Mouse (Mus musculus) gastrocnemius, adult 2 months (tissue): ENCODE data around the gene Decr2. TPM values are rescaled to one million over a fixed set of nuclear protein-coding genes. Genes with fewer than 3 reads are reported as not detected.
"Not testable (repeated sequence)": the region's sequence is repeated elsewhere in the genome, so short reads cannot be mapped to it uniquely, and the experiment has no call there.

Experiments
- DNase-seq: peaks from one replicate; pipeline ENCODE4 v3.0.0; 2022
- H3K27ac ChIP-seq: fragments of 200-600 bp; 2 replicates; pipeline ENCODE4 v1.8.1; 2022; ENCODE audit warnings: mild to moderate bottlenecking
- H3K4me3 ChIP-seq: fragments of 200-600 bp; 2 replicates; pipeline ENCODE4 v1.8.1; 2022; ENCODE audit warnings: mild to moderate bottlenecking, moderate library complexity
- CTCF ChIP-seq: fragments of 200-600 bp; IDR thresholded peaks from 2 replicates; pipeline ENCODE4 v1.8.1; 2022; ENCODE audit warnings: antibody characterized with exemption, mild to moderate bottlenecking, moderate library complexity
- intact Hi-C: fragments of 180-260 bp; cut with DNase I; formaldehyde crosslinking; loops from one replicate; pipeline ENCODE4 v1.15.1; 2025
- total RNA-seq, 2 experiments: library from RNA; stranded (reverse); gene quantifications; 2 replicates each; pipeline ENCODE4 v1.2.3; 2021

Gene Decr2
- total RNA-seq, 2 experiments from 2014 or later: 2.1 to 3.0 TPM

GRCm38 (mm10) chr17:26046253-26046997 lies 43.7 kb downstream of the Decr2 start:
- peak overlapping the region; percentile 50 for H3K27ac ChIP-seq
- intact Hi-C loops: no loop called here
- TF ChIP-seq CTCF: no peak
- H3K4me3 ChIP-seq: no peak overlapping the region
- DNase-seq: no peak

GRCm38 (mm10) chr17:26045285-26045684 lies 44.9 kb downstream of the Decr2 start:
- intact Hi-C loops: no loop called here

GRCm38 (mm10) chr17:26043249-26043636 lies 46.9 kb downstream of the Decr2 start:
- H3K27ac ChIP-seq: peak overlapping the region; percentile 77
- DNase-seq: peak; percentile 72
- intact Hi-C loops: no loop called here
- TF ChIP-seq CTCF: no peak
- H3K4me3 ChIP-seq: peak overlapping the region; percentile 23

More at GRCm38 (mm10) chr17:26045285-26045684, 44.9 kb downstream of the Decr2 start:
- Histone ChIP-seq H3K4me3 (no peak overlapping the region), H3K27ac (peak overlapping the region; percentile 63)
- DNase-seq: no peak
- no peak for TF ChIP-seq CTCF

- peak overlapping the region; percentile 77 for H3K27ac ChIP-seq
Measured at GRCm38 (mm10) chr17:26042599-26043248, 47.4 kb downstream of the Decr2 start.

GRCm38 (mm10) chr17:26041111-26041802 lies 48.9 kb downstream of the Decr2 start:
- intact Hi-C loops: loop anchor here (2.0 kb wide), 1 partner anchor 50 kb away; the partner anchor contains the start of gene Decr2
- Histone ChIP-seq H3K27ac (peak overlapping the region; percentile 75), H3K4me3 (peak overlapping the region; percentile 0; the same call in 1 of the 2 replicates)
- TF ChIP-seq CTCF: peak; percentile 77
- DNase-seq: peak; percentile 73

More at GRCm38 (mm10) chr17:26042599-26043248, 47.4 kb downstream of the Decr2 start:
- TF ChIP-seq CTCF: no peak
- no peak for DNase-seq
- intact Hi-C loops: no loop called here
- H3K4me3 ChIP-seq: peak overlapping the region; percentile 23

GRCm38 (mm10) chr17:26040711-26041110 lies 49.4 kb downstream of the Decr2 start:
- peak overlapping the region; percentile 56 for H3K27ac ChIP-seq
- not testable (repeated sequence) for H3K4me3 ChIP-seq
- intact Hi-C loops: loop anchor here (2.0 kb wide), 1 partner anchor 50 kb away; the partner anchor contains the start of gene Decr2
- peak; percentile 56 for DNase-seq

GRCm38 (mm10) chr17:26032037-26032436 lies 58.1 kb downstream of the Decr2 start:
- TF ChIP-seq CTCF: no peak
- Histone ChIP-seq H3K4me3 (no peak overlapping the region), H3K27ac (peak overlapping the region; percentile 76)
- DNase-seq: no peak
- intact Hi-C loops: no loop called here

GRCm38 (mm10) chr17:26031583-26031982 lies 58.6 kb downstream of the Decr2 start:
- no peak overlapping the region for H3K4me3 ChIP-seq
- peak overlapping the region; percentile 76 for H3K27ac ChIP-seq
- peak; percentile 51 for DNase-seq
- intact Hi-C loops: no loop called here
- no peak for TF ChIP-seq CTCF

Other genes with a start within 250 kb of the Decr2 start
- 10 to 100 TPM; 13.0 to 15.9 TPM for gene Gm20683, start 248.6 kb downstream of the Decr2 start, total RNA-seq
- gene Rhot2, start 245.5 kb downstream of the Decr2 start, total RNA-seq: 10 to 100 TPM; 58.1 to 89.3 TPM
- 1 to 10 TPM in 1 of 2 experiments, under 1 TPM in 1; 0.66 to 1.0 TPM for gene Wdr90, start 228.8 kb downstream of the Decr2 start, total RNA-seq
- 100 to 1,000 TPM in 1 of 2 experiments, 10 to 100 TPM in 1; 85.3 to 117 TPM for gene Mcrip2, start 221.6 kb downstream of the Decr2 start, total RNA-seq
- 10 to 100 TPM; 27.7 to 33.7 TPM for gene Mettl26, start 215.3 kb downstream of the Decr2 start, total RNA-seq
- under 1 TPM; 0.26 to 0.75 TPM for gene Wfikkn1, start 209.5 kb downstream of the Decr2 start, total RNA-seq
- gene Rab40c, start 170.6 kb downstream of the Decr2 start, total RNA-seq: 1 to 10 TPM; 8.1 to 9.5 TPM
- 10 to 100 TPM; 21.0 to 28.6 TPM for gene Pigq, start 145.4 kb downstream of the Decr2 start, total RNA-seq
- gene Nhlrc4, start 145.4 kb downstream of the Decr2 start, total RNA-seq: not detected
- not detected for gene A930017K11Rik, start 137.8 kb downstream of the Decr2 start, total RNA-seq
- gene Capn15, start 104.5 kb downstream of the Decr2 start, total RNA-seq: 1 to 10 TPM; 6.0 to 9.4 TPM
- gene Rab11fip3, start 20.8 kb downstream of the Decr2 start, total RNA-seq: 10 to 100 TPM; 76.3 to 92.0 TPM
- 1 to 10 TPM; 1.6 to 2.5 TPM for gene Nme4, start 5.3 kb upstream of the Decr2 start, total RNA-seq
- gene Tmem8, start 23.0 kb upstream of the Decr2 start, total RNA-seq: under 1 TPM; 0.67 to 0.92 TPM
- 10 to 100 TPM; 54.1 to 73.2 TPM for gene Mrpl28, start 33.2 kb upstream of the Decr2 start, total RNA-seq
- 10 to 100 TPM; 15.9 TPM for gene Axin1, start 48.4 kb upstream of the Decr2 start, total RNA-seq
- gene Pdia2, start 108.8 kb upstream of the Decr2 start, total RNA-seq: not detected
- under 1 TPM; 0.33 to 0.54 TPM for gene Rgs11, start 112.6 kb upstream of the Decr2 start, total RNA-seq
- gene Arhgdig, start 117.4 kb upstream of the Decr2 start, total RNA-seq: under 1 TPM; 0.53 to 0.64 TPM
- gene Fam234a, start 153.9 kb upstream of the Decr2 start, total RNA-seq: 10 to 100 TPM; 65.6 to 86.0 TPM
- gene Luc7l, start 162.6 kb upstream of the Decr2 start, total RNA-seq: 10 to 100 TPM; 12.6 to 14.5 TPM